Mouse (Mus musculus) lung, postnatal 0 days (tissue): Measurements from ENCODE around the gene Ube2i. TPM values are rescaled to one million over a fixed set of nuclear protein-coding genes. Genes with fewer than 3 reads are reported as not detected.

Source experiments
- ATAC-seq: fragments of 200-750 bp; cut with Nextera tagmentation; 2 replicates; pipeline ENCODE4 v1.8.0; 2017; ENCODE audit warnings: moderate library complexity
- DNase-seq: peaks from one replicate; pipeline ENCODE4 v3.0.0-alpha.2; 2016; ENCODE audit warnings: low spot score
- H3K27ac ChIP-seq: fragments of 300-500 bp; sonication (generic); 2 replicates; pipeline ENCODE4 v1.5.1; 2014; ENCODE audit warnings: antibody characterized with exemption, mild to moderate bottlenecking, low read length, mixed read lengths
- H3K27me3 ChIP-seq: fragments of 300-500 bp; sonication (generic); replicated peaks from 2 replicates; pipeline ENCODE4 v1.6.1; 2014; ENCODE audit warnings: low read length, mixed read lengths; ENCODE audit not compliant: insufficient read depth
- H3K36me3 ChIP-seq: fragments of 300-500 bp; sonication (generic); 2 replicates; pipeline ENCODE4 v1.6.1; 2014; ENCODE audit warnings: low read length, mixed read lengths; ENCODE audit not compliant: insufficient read depth
- H3K4me1 ChIP-seq: fragments of 300-500 bp; sonication (generic); 2 replicates; pipeline ENCODE4 v1.6.1; 2014; ENCODE audit warnings: antibody characterized with exemption, low read depth, low read length, mixed read lengths; ENCODE audit not compliant: insufficient read depth
- H3K4me2 ChIP-seq: fragments of 300-500 bp; sonication (generic); replicated peaks from 2 replicates; pipeline ENCODE4 v1.6.1; 2014; ENCODE audit warnings: low read depth, mild to moderate bottlenecking, low read length, moderate library complexity, mixed read lengths
- H3K4me3 ChIP-seq: fragments of 300-500 bp; sonication (generic); 2 replicates; pipeline ENCODE4 v1.5.1; 2014; ENCODE audit warnings: low read depth, low read length
- H3K9ac ChIP-seq: fragments of 300-500 bp; sonication (generic); replicated peaks from 2 replicates; pipeline ENCODE4 v1.6.1; 2014; ENCODE audit warnings: low read depth, mild to moderate bottlenecking
- H3K9me3 ChIP-seq: fragments of 300-500 bp; sonication (generic); 2 replicates; pipeline ENCODE4 v1.6.1; 2016; ENCODE audit warnings: low read length, mixed read lengths
- CTCF ChIP-seq: IDR thresholded peaks from 2 replicates; pipeline ENCODE4 v1.5.1; 2016; ENCODE audit warnings: antibody characterized with exemption, mild to moderate bottlenecking
- EP300 ChIP-seq: IDR thresholded peaks from 2 replicates; pipeline ENCODE4 v1.6.1; 2016; ENCODE audit warnings: antibody characterized with exemption, mild to moderate bottlenecking, control low read depth
- WGBS: fragments of 180-500 bp; shearing (Covaris S2); extraction: QIAGEN DNeasy Blood & Tissue Kit; methylation state at CpG from one replicate; pipeline ENCODE4 v1.1.7; 2014; 5-methylcytosine and 5-hydroxymethylcytosine counted together
- polyA plus RNA-seq: library from polyadenylated mRNA; unstranded; fragments of >200 nt; fragmentation: Nextera tagmentation; extraction: Ambion mirVana; gene quantifications from 2 replicates; pipeline ENCODE4 v1.2.1, GENCODE M21; 2015

The Ube2i gene
- polyA plus RNA-seq, 1 experiment from 2014 or later, result 477 TPM

DNA sequence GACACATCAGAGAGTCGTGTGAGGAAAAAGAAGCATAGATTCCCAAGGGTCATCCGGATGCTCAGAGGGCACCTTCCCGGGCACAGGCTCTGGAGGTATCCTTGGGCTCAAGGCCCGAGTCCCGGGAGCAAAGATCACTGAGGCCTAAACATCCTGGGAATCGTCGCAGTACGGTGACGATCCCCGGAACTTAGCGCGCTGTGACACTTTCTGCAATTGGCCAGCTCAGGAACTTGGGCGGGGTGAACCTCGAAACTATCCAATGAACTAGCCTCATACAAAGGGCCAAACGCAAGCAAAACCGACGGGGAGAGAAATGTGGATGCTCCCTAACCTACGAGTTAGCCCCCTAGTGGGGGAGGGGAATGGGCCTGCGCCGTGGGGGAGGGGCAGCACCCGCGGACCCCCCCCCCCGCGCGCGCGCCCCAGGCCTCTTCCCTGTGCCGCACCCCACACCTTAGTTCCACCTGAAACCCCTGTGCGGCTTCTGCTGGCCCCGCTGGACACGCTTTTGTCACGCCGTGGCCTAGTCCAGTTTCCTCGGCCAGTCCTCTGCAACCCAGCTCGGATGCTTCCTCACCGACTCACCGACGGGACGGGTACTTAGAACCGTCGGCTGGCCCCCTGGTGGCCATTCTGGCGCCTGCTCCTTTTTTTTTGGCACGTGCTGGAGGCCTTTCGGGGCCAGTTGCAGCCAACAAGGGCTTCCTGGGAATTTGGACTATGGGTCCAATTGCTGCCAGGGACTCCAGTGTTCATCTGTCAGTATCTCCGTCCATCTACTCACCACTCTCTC lies 518 bp downstream of the Ube2i start:
- TF ChIP-seq EP300 (peak; percentile 56; the same call in 1 of the 2 replicates), CTCF (peak; percentile 80)
- H3K4me3 ChIP-seq, result peak overlapping the region; percentile 80
- H3K36me3 ChIP-seq, result 0 out of 2 replicates have a peak, but pooled peaks cover under 1% of the 10 kb centered on the region
- H3K4me2 ChIP-seq, result peak overlapping the region; percentile 82
- under 1% methylated on average over 40 of the region's 45 CpGs for WGBS
- H3K9ac ChIP-seq, result peak overlapping the region; percentile 95
- no peaks in the 10 kb centered on the region for H3K9me3 ChIP-seq
- peak; percentile 79 for ATAC-seq
- peak; percentile 97 for DNase-seq
- peak overlapping the region; percentile 98 for H3K27ac ChIP-seq
- H3K27me3 ChIP-seq, result no peaks in the 10 kb centered on the region
- H3K4me1 ChIP-seq, result peaks cover 15% of the 10 kb centered on the region; the same call in 1 of the 2 replicates

DNA sequence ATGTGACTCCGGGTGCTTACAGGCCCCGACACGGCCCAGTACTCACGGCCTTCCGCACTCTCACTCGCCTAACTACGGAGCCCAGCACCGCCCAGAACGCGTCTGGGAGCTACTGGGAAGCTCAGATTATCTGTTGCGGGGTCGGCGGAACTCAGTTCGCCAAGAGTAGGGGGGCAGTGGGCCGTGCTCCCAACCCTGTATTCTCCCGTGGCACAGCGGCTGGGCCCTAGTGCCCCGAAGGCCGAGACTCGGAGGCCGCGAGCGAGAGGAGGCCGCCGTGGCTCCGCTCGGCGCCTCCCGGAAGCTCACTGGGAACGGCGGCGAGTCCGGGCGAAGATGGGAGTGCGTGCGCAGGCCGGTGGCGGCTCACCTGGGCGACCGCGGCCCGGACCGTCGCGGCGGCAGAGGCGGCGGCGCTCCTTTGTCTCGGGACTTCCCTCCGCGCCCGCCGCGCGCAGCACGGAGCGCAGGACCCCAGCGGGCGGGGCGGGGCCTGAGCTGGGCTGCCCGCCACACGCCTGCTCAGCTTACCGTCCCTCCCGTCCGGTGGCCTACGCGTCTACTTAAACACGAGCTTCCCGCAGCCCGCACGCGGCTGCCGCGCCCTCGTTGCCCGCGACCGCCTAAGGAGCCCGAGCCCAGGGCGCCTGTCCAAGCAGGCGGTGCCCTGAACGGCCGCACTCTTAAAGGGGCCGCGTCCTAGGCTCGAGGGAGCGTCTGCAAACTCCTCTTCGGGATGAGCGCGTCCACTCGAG lies 1.3 kb downstream of the Ube2i start:
- Histone ChIP-seq H3K36me3 (peaks cover 8% of the 10 kb centered on the region; the same call in 1 of the 2 replicates), H3K9ac (peak overlapping the region; percentile 95), H3K4me2 (peak overlapping the region; percentile 82), H3K9me3 (no peaks in the 10 kb centered on the region), H3K4me1 (peaks cover 15% of the 10 kb centered on the region; the same call in 1 of the 2 replicates), H3K4me3 (peak overlapping the region; percentile 80), H3K27ac (peak overlapping the region; percentile 98), H3K27me3 (no peaks in the 10 kb centered on the region)
- DNase-seq (peak; percentile 94), ATAC-seq (peak; percentile 83)
- TF ChIP-seq EP300, result no peak
- TF ChIP-seq CTCF, result no peak
- WGBS, result 2% methylated on average over 72 of the region's 92 CpGs

DNA sequence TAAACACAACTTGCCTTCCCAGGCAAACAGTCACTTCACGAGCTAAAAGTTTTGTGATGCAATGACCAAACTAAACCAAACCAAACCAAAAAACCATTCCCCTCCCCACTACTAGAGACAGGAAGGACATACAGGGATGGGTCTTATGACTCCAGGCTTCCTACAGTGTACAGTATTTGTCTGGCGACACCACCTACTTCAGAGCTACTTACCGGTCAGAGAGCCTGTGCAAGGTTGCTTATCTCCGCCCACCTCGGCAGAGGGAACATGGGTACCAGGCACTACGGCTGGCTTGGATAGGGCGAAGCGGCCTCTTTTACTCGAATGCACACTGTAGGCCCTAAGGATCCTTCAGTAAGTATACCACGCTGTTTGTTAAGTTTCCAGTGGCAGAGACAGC lies 2.1 kb downstream of the Ube2i start:
- peak; percentile 47 for ATAC-seq
- Histone ChIP-seq H3K9me3 (no peaks in the 10 kb centered on the region), H3K9ac (peak overlapping the region; percentile 95), H3K4me3 (peak overlapping the region; percentile 80), H3K27me3 (no peaks in the 10 kb centered on the region), H3K4me2 (peak overlapping the region; percentile 82), H3K36me3 (peaks cover 13% of the 10 kb centered on the region), H3K27ac (peak overlapping the region; percentile 98), H3K4me1 (peaks cover 15% of the 10 kb centered on the region; the same call in 1 of the 2 replicates)
- TF ChIP-seq EP300 (no peak), CTCF (peak; percentile 1; the same call in 1 of the 2 replicates)
- under 1% methylated on average over 10 of the region's 10 CpGs for WGBS
- DNase-seq, result peak; percentile 81

DNA sequence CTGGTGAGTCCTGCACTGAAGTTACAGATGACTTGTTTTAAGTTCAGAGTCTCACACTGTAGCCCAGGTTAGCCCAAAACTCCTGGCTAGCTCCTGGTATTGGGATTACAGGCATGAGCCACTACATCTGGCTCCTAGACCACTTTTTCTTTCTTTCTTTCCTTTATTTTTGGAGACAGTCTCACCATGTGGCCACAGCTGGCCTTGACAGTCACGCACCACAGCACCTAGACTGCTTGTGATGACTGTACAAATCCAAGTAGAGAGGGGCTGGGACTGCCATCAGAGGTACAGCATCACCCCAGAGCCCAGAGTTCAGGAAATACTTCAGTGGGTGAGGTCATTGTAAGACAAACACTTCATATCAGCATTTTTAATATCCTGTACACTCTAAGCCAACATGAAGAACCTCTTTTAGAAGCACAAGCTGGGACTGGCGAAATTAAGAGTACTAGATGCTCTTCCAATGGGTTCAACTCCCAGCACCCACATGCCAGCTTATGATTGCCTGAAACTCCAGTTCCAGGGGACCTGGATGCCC lies 3.6 kb downstream of the Ube2i start:
- DNase-seq, result peak; percentile 80
- 26% methylated on average over 2 of the region's 2 CpGs for WGBS
- Histone ChIP-seq H3K27me3 (no peaks in the 10 kb centered on the region), H3K9ac (no peak overlapping the region), H3K4me2 (peak overlapping the region; percentile 82; the same call in 1 of the 2 replicates), H3K27ac (peak overlapping the region; percentile 98; the same call in 1 of the 2 replicates), H3K4me1 (peaks cover 15% of the 10 kb centered on the region; the same call in 1 of the 2 replicates), H3K9me3 (no peaks in the 10 kb centered on the region), H3K4me3 (no peak overlapping the region), H3K36me3 (peaks cover 20% of the 10 kb centered on the region)
- peak; percentile 16 for ATAC-seq
- TF ChIP-seq CTCF, result no peak
- 0 out of 2 replicates have a peak, but pooled peaks have one; percentile 44 for TF ChIP-seq EP300

DNA sequence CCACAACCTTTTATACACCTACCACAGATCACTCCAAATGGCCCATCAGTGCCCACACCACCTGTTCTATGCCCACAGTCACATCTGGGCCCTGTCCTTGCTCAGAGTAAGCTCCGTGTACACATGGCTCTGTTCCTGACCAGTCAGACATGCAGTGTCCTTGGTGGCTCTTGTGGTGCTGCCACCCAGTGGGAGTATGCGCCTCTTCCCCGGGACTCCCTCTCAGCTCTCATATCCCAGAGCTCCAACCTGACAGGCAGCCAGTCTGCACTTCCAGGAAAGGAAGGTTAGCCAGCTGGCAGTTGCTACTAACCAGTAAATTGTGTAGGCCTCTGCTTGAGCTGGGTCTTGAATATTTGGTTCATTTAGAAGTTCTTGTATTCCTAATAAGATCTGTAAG lies 10.0 kb downstream of the Ube2i start:
- no peak for DNase-seq
- WGBS, result 59% methylated on average over 3 of the region's 3 CpGs
- no peak overlapping the region for H3K27ac ChIP-seq
- no peaks in the 10 kb centered on the region for H3K4me1 ChIP-seq
- TF ChIP-seq CTCF (peak; percentile 52), EP300 (no peak)
- no peaks in the 10 kb centered on the region for H3K9me3 ChIP-seq
- no peak overlapping the region for H3K9ac ChIP-seq
- H3K4me3 ChIP-seq, result no peak overlapping the region
- H3K36me3 ChIP-seq, result peaks cover 50% of the 10 kb centered on the region
- no peak; the same call in 1 of the 2 replicates for ATAC-seq
- H3K4me2 ChIP-seq, result no peak overlapping the region
- H3K27me3 ChIP-seq, result no peaks in the 10 kb centered on the region
